Mouse (Mus musculus): ENCODE measurements around the gene Cntnap5b. TPM values are rescaled to one million over a fixed set of nuclear protein-coding genes. Genes with fewer than 3 reads are reported as not detected.
"Not testable (repeated sequence)": the region's sequence is repeated elsewhere in the genome, so short reads cannot be mapped to it uniquely, and the experiment has no call there.

Gene Cntnap5b
- total RNA-seq (2021), result 10 to 100 TPM; 20.4 to 23.7 TPM
- long read RNA-seq, experiment 1, partial matches to known transcripts, result 0 of 2 reads
- long read RNA-seq, experiment 1, other reads (novel, unspliced or antisense), result 2 of 2 reads
- long read RNA-seq, experiment 2, partial matches to known transcripts, result 0 of 1 reads
- long read RNA-seq, experiment 2, other reads (novel, unspliced or antisense), result 1 of 1 reads

DNA sequence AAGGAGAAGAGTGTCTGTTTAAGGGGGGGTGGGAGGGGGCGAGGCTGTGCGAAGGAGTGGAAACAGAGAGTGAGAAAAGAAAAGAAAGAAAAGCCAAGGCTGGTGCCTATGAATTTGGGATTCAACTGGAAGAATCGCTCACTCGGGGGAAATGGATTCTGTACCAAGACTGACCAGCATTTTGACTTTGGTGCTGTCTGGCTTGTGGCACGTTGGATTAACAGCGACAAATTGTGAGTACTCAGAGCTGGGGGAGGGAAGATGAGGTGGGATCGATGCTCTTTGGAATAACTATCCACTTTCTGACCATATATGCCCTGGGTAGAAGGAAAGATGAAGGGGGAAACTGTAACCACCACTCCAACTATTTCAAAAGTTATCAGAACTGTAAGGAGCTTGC lies at the start of gene Cntnap5b:
TSS of gene Cntnap5b (plus strand) at position 152 of the 400 bp plus-strand sequence.
- Histone ChIP-seq H3K4me3 (peak within 1 kb of the TSS; percentile 58), H3K27ac (peak within 1 kb of the TSS; percentile 43; the same call in 1 of the 2 replicates)
- no peak for TF ChIP-seq CTCF (conservative IDR thresholded peaks at IDR 0.05)
- no peak for DNase-seq (ENCODE audit: low spot score in 2 of 2)

DNA sequence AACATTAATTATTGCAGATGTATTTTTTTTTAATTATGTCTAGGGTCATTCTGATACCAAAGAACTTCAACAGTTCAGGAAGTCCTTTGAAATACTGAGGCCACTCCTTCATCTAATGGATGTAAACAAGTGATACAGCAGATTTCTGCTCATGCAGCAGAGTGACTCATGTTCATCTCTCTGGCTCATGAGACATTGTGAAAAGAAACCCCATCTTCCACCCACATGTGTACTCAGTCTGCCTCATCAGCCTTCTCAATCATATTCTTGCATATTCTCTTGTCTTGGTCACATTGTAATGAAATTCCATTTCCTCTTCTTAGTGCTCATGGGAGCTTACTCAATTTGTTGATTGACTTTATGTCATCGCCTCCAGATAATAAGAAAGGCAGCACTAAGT lies 12.6 kb upstream of the Cntnap5b start:
- Histone ChIP-seq H3K27ac (no peak overlapping the region), H3K4me3 (no peak overlapping the region)
- no peak for DNase-seq (ENCODE audit: low spot score in 2 of 2)
- no peak for TF ChIP-seq CTCF (conservative IDR thresholded peaks at IDR 0.05)

DNA sequence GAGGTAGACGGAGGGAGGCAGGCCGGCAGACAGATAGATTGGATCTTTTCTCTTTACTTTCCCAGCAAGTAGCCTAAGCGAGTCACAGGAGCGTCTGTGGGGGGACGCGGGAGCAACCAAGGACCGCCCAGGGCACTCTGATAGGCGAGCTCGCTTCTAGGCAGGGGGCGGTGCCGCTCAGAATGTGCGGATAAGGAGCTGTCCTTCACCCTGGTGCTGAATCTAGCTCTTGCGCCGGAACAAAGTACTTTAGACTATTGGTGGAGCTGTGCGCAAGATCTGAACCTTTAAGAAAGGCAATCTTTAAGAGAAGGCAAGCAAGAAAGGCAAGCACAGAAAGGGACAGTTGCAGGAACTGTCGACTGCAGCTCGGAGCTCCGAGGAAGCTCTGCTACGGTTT lies 382 bp upstream of the Cntnap5b start:
- peak; percentile 14; the same call in 1 of the 2 replicates for TF ChIP-seq CTCF (conservative IDR thresholded peaks at IDR 0.05)
- Histone ChIP-seq H3K27ac (peak overlapping the region; percentile 43; the same call in 1 of the 2 replicates), H3K4me3 (peak overlapping the region; percentile 58)
- peak; percentile 51 to 54 for DNase-seq (ENCODE audit: low spot score in 2 of 2)

DNA sequence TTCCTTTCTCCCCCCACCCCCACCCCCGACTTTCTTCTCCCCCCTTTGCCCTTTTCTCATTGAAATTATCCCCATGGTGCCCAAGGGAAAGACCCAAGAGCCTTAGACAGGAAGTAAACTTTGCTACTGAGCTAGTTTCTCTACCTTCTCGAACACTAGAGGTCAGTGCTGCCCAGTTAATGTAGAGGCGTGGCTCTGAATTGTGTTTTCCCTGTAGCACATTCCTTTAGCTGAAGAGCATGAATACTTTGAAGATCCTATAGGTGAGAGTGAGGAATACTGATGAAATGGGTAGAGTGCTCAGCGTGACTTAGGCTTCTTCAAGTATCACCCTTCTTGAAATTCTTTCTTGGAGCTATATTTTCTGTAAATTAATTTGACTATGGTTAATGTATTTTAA lies 1.6 kb downstream of the Cntnap5b start:
- peak; percentile 60 to 63 for DNase-seq (ENCODE audit: low spot score in 2 of 2)
- peak; percentile 73 for TF ChIP-seq CTCF (conservative IDR thresholded peaks at IDR 0.05)
- H3K4me3 ChIP-seq, result peak overlapping the region; percentile 58
- 0 out of 2 replicates have a peak overlapping the region, but pooled peaks have one; percentile 29 for H3K27ac ChIP-seq

DNA sequence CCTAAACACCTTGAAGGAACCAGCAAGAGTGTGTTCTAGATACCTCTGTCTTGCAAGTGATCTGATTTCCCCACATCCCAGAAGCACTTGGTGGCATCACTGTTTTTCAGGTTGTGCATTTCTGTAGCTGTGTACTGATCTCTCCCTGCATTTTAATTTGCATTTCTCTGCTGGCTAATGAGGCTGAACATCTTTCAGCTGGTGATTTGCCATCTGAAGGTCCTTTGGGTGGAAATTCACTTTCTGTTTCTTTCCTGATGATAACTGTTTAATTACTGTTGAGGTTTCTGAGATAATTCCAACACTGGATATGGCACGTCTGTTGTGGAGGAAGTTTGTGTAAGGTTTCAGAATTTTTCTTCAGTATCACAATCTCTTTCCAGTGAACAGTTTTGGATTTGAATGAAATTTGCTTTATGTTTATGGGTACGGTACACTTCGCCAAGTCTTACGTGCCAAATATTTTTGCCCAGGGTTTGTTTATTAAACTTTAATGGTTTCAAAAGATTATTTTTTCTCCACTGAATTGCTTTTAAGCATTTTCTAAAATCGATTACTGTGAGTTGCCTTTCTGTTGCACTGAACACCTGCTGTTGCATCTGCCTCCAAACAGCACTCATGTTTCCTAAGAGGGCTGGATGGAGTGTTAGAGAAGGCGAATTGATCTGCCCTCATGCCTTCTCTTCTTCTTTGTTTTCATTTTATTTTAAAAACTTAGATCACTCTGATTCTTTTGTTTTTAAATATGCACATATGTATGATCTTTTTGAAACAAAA lies 41.0 kb downstream of the Cntnap5b start:
- DNase-seq (ENCODE audit: low spot score in 2 of 2), result peak; percentile 17 to 23
- peak overlapping the region; percentile 65 for H3K27ac ChIP-seq
- no peak overlapping the region for H3K4me3 ChIP-seq
- no peak for TF ChIP-seq CTCF (conservative IDR thresholded peaks at IDR 0.05)

DNA sequence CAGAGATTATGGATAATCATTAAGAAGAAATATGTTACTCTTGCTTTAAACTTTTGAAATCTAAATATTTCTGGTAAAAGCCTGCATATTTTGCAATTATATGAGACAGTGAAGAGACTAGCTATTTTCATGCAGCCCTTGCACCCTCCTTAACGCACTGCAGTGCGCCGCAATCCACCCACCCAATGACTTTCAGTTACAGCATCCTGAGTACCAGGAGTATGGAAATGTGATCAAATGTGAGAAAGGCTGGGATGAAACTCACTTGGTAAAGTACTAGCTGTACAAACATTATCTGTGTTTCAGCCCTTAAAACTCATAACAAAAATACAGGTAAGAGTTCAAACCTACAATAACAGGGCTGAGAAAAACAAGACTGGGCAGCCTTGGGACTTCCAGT lies 99.8 kb downstream of the Cntnap5b start:
- TF ChIP-seq CTCF (conservative IDR thresholded peaks at IDR 0.05), result no peak

DNA sequence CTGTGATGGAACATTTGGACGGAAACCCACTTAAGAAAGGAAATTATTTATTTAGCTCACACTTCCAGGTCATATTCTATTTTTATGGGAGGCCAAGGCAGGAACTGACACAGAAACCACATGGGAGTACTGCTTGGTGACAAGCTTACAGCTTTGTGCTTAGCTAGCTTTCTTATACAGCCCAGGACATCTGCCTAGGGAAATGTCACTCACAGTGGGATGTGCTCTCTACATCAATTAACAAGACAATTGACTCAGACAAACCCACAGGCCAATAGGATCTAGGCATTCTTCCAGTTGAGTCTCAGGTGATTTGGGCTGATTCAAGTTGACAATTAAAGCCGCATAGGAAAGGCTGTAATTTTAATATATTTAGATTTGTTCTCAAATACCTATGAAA lies 135.2 kb downstream of the Cntnap5b start:
- Histone ChIP-seq H3K4me3 (no peak overlapping the region), H3K27ac (no peak overlapping the region)
- TF ChIP-seq CTCF (conservative IDR thresholded peaks at IDR 0.05), result no peak
- no peak for DNase-seq (ENCODE audit: low spot score in 2 of 2)

More for the DNA sequence above, 99.8 kb downstream of the Cntnap5b start:
- H3K27ac ChIP-seq, result no peak overlapping the region
- no peak for DNase-seq (ENCODE audit: low spot score in 2 of 2)
- no peak overlapping the region for H3K4me3 ChIP-seq

DNA sequence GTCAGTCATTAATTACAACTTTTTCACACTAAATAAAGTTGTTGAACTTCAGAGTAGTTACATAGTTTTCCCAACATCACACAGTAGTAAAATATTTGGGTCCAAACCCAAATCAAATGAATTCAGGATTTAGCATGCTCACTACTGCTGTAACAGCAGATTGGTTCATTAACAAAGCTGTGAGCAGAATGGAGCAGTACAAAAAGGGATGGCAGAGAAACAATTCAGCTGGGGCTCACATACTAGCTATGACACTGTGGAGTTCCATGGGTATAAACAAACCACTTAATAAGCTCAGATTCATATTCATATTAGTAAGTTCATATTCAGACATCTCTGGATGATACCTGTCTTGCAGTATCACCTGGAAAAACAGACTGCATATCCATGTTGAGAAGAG lies 170.9 kb downstream of the Cntnap5b start:
- DNase-seq (ENCODE audit: low spot score in 2 of 2), result peak in 1 of 2 experiments; percentile 8

DNA sequence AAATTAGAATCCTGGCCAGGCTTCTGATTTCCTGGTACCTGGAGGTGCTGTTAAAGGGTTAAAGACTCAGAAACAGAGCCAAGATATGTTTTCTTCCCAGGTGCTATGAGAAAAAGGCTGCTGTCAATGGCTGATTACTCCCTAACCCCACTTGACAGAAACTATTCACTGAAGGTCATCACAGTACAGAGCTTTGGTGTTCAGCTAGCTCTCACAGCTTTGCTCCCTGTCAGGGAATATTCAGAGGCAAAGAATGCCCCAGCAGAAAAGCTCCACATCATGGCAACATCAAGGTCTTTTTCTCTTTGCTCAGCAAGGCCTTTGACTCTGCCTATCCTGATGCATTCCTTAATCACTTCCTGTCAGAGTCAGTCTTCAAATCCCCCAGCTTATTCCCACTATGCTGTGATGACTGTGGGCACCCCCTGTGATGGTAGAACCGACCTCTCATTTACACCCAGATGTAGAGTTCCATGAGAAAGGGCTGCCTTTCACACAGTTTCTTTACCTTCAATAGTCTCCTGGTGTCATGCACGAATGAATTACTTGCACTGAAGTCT lies 186.9 kb downstream of the Cntnap5b start:
- no peak overlapping the region for H3K27ac ChIP-seq
- H3K4me3 ChIP-seq, result no peak overlapping the region
- TF ChIP-seq CTCF (conservative IDR thresholded peaks at IDR 0.05), result no peak
- no peak for DNase-seq (ENCODE audit: low spot score in 2 of 2)

More for the DNA sequence above, 170.9 kb downstream of the Cntnap5b start:
- Histone ChIP-seq H3K4me3 (no peak overlapping the region), H3K27ac (no peak overlapping the region)
- TF ChIP-seq CTCF (conservative IDR thresholded peaks at IDR 0.05), result no peak

- no peak for DNase-seq (ENCODE audit: low spot score in 2 of 2)
- Histone ChIP-seq H3K4me3 (no peak overlapping the region), H3K27ac (no peak overlapping the region)
- no peak for TF ChIP-seq CTCF (conservative IDR thresholded peaks at IDR 0.05)
Measured at GRCm38 (mm10) chr1:99967300-99968089, 194.9 kb downstream of the Cntnap5b start.

- no peak for DNase-seq (ENCODE audit: low spot score in 2 of 2)
- TF ChIP-seq CTCF (conservative IDR thresholded peaks at IDR 0.05), result no peak
- H3K4me3 ChIP-seq, result no peak overlapping the region
- no peak overlapping the region for H3K27ac ChIP-seq
Measured at GRCm38 (mm10) chr1:99970184-99971086, 197.9 kb downstream of the Cntnap5b start.

GRCm38 (mm10) chr1:100001226-100001625 lies 228.7 kb downstream of the Cntnap5b start:
- not testable (repeated sequence) for DNase-seq (ENCODE audit: low spot score in 2 of 2); H3K4me3 ChIP-seq; H3K27ac ChIP-seq

Measured in layer of hippocampus, adult 2 months (tissue).